Mouse (Mus musculus) left cerebral cortex, adult 2 months (tissue): ENCODE data around the gene Umps. TPM values are rescaled to one million over a fixed set of nuclear protein-coding genes. Genes with fewer than 3 reads are reported as not detected.

Experiments used
- DNase-seq, 2 experiments: peaks; one replicate each; pipeline ENCODE4 v3.0.0; 2021 to 2022; ENCODE audit warnings: low spot score in 2 of 2, mixed read lengths in 1 of 2; ENCODE audit errors: extremely low spot score in 1 of 2
- H3K27ac ChIP-seq: fragments of 200-600 bp; 2 replicates; pipeline ENCODE4 v1.8.1; 2022
- H3K4me3 ChIP-seq: fragments of 200-600 bp; 2 replicates; pipeline ENCODE4 v1.8.1; 2022
- CTCF ChIP-seq: fragments of 200-600 bp; IDR thresholded peaks from 2 replicates; pipeline ENCODE4 v1.8.1; 2022; ENCODE audit warnings: antibody characterized with exemption, mild to moderate bottlenecking, moderate library complexity
- intact Hi-C: fragments of 180-260 bp; cut with DNase I; formaldehyde crosslinking; loops from one replicate; pipeline ENCODE4 v1.15.1; 2025
- total RNA-seq, 2 experiments: library from RNA; stranded (reverse); gene quantifications; 2 replicates each; pipeline ENCODE4 v1.2.3; 2021

Gene Umps
- total RNA-seq, 2 experiments from 2014 or later, result 14.4 to 15.0 TPM

DNA sequence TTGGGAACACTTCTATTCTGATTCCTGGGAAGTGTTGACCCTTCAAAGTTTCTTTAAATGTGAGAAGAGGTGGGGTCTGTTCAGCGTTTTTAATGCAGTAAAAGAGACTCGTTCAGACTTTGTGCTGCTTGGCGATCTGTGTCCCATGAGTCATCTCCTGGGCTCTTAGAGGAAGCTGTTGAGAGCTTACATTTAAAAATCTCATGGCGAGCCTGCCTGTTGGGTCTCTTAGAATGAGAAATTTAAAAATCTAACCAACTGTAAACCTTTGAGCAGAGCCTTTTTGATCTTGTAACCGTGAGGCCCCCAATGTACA is 43.9 kb downstream of the Umps start:
- peak overlapping the region; percentile 28; the same call in 1 of the 2 replicates for H3K27ac ChIP-seq
- no peak for DNase-seq
- H3K4me3 ChIP-seq, result no peak overlapping the region
- intact Hi-C loops, result no loop called here
- no peak for TF ChIP-seq CTCF

DNA sequence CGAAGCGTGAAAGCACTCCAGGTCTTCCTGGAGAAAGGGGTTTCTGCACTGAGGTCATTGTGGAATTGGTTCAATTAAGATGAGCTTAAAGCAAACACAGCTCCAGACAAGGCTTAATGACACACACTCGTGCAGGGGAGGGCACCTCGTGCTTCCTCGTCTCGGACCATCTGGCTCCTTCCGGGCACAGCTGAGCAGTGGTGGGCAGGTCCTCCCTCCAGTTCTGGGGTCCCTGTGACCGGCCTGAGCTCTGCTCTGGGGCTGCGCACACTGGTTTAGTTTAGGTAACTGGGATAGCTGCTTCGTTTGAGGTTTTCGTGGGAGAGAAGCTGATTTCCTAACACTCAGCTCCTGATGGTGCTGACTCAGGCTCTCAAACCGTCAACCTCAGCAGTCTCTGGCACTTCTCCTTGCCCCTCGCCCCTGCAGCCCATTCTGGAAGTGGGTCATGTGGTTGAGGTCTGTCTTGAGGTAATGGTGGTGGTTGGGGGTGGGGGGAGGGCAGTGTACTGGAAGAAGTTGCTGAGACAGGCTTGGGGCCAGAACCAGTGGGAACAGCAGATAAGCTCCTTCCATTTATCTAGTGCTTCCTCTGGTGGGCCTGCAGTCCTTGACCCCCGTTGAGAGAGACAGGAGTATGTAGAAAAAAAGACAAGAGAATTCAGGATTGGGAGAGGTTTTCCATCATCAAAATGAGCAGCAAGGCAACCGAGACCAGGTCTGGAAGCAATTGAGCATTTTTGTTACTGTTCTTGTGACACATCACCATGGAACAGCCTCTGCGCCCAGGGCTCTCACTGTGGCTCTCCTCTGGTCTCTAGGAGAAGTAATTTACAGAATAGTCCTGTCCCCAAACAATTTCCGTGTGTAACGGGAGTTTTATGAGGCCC is 44.5 kb downstream of the Umps start:
- DNase-seq, result no peak
- Histone ChIP-seq H3K27ac (peak overlapping the region; percentile 28; the same call in 1 of the 2 replicates), H3K4me3 (no peak overlapping the region)
- intact Hi-C loops, result no loop called here
- TF ChIP-seq CTCF, result no peak

DNA sequence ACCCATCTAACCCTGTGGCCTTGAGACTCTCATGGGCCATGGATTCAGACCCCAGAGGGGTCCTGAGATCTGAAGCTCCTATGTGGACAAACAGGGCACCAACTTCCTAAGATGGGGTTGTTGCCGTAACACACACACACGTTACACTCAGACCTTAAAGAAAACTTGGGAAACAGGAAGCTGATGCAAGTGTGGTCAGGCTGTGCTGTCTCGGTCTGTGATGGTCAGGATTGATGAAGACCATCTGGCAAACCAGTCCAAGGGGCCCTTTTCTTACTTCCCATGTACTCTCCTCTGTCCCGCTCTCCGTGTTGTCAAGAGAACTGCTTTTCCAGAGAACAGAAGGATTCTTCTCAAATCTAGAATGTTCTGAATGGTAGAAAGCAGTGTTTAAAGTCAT is 45.3 kb downstream of the Umps start:
- intact Hi-C loops, result no loop called here

GRCm38 (mm10) chr16:33917926-33918325 is 48.9 kb downstream of the Umps start:
- no peak for TF ChIP-seq CTCF
- intact Hi-C loops, result no loop called here

More for the DNA sequence above, 45.3 kb downstream of the Umps start:
- TF ChIP-seq CTCF, result no peak
- Histone ChIP-seq H3K4me3 (no peak overlapping the region), H3K27ac (no peak overlapping the region; the same call in 1 of the 2 replicates)
- no peak for DNase-seq

GRCm38 (mm10) chr16:33917390-33917789 is 49.4 kb downstream of the Umps start:
- intact Hi-C loops, result no loop called here
- DNase-seq, result no peak
- TF ChIP-seq CTCF, result no peak
- Histone ChIP-seq H3K27ac (no peak overlapping the region), H3K4me3 (no peak overlapping the region)

More at GRCm38 (mm10) chr16:33917926-33918325, 48.9 kb downstream of the Umps start:
- DNase-seq, result no peak
- Histone ChIP-seq H3K27ac (no peak overlapping the region), H3K4me3 (no peak overlapping the region)

GRCm38 (mm10) chr16:33916473-33917251 is 50.2 kb downstream of the Umps start:
- TF ChIP-seq CTCF, result no peak
- intact Hi-C loops, result no loop called here
- H3K4me3 ChIP-seq, result no peak overlapping the region
- DNase-seq, result no peak
- no peak overlapping the region for H3K27ac ChIP-seq

- intact Hi-C loops, result no loop called here
- no peak for TF ChIP-seq CTCF
- no peak overlapping the region for H3K27ac ChIP-seq
These were observed 51.8 kb downstream of the Umps start for GRCm38 (mm10) chr16:33914997-33915396.

GRCm38 (mm10) chr16:33908239-33908638 is 58.6 kb downstream of the Umps start:
- H3K27ac ChIP-seq, result no peak overlapping the region
- TF ChIP-seq CTCF, result no peak
- DNase-seq, result no peak
- intact Hi-C loops, result no loop called here
- H3K4me3 ChIP-seq, result no peak overlapping the region

More at GRCm38 (mm10) chr16:33914997-33915396, 51.8 kb downstream of the Umps start:
- DNase-seq, result no peak
- no peak overlapping the region for H3K4me3 ChIP-seq

Other genes with a start within 250 kb of the Umps start
- under 1 TPM; 0.12 to 0.23 TPM for gene Muc13, start 173.0 kb downstream of the Umps start, total RNA-seq
- gene Itgb5, start 137.4 kb downstream of the Umps start, total RNA-seq, result 10 to 100 TPM; 36.0 to 36.8 TPM